Mouse (Mus musculus) adrenal gland, adult 8-10 months (tissue): ENCODE results near the gene Jsrp1. TPM values are rescaled to one million over a fixed set of nuclear protein-coding genes. Genes with fewer than 3 reads are reported as not detected.
A peak's percentile ranks its signal among the peaks of the same experiment; 100 is the strongest.
"Not testable (repeated sequence)": the region's sequence is repeated elsewhere in the genome, so short reads cannot be mapped to it uniquely, and the experiment has no call there.

Experiments used
- DNase-seq: peaks from one replicate; pipeline ENCODE4 v3.0.0; 2022
- total RNA-seq, 4 experiments: library from RNA; stranded (reverse); gene quantifications; 2 replicates each; pipeline ENCODE4 v1.2.4; 2022

Gene Jsrp1
- total RNA-seq, 4 experiments from 2014 or later, result 5.7 to 23.4 (median 12.4) TPM

- DNase-seq, result no peak
These were observed 19.5 kb upstream of the Jsrp1 start for GRCm38 (mm10) chr10:80832818-80833217.

- DNase-seq, result peak; percentile 61
These were observed 17.8 kb upstream of the Jsrp1 start for GRCm38 (mm10) chr10:80831136-80831535.

GRCm38 (mm10) chr10:80829359-80830278 lies 16.3 kb upstream of the Jsrp1 start:
- DNase-seq, result no peak

GRCm38 (mm10) chr10:80828587-80828986 lies 15.3 kb upstream of the Jsrp1 start:
- not testable (repeated sequence) for DNase-seq

DNA sequence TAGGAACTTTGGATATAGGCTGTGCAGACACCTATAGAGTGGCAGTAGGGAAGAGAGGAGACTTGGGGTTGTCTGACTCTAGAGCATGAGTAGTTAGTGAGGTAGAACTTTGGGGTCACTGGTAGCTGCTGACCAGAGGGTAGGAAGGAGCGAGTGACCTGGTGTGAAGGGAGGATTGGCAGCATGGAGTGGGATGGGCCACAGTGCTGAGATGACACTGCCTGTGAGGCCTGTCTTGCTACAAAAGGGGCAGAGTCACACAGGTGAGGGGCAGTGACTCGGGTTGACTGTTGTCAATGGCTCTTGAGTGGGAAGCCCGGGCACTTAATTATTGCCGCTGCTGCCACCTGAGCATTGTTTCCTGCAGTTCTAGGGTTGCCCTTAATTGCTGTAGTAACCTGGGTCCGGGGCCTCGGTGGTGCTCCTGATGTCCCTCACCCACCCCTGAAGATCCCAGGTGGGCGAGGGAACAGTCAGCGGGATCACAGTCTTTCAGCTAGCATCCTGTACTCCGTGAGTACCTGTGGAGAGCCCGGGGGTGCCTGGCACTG lies 14.6 kb upstream of the Jsrp1 start:
- no peak for DNase-seq

DNA sequence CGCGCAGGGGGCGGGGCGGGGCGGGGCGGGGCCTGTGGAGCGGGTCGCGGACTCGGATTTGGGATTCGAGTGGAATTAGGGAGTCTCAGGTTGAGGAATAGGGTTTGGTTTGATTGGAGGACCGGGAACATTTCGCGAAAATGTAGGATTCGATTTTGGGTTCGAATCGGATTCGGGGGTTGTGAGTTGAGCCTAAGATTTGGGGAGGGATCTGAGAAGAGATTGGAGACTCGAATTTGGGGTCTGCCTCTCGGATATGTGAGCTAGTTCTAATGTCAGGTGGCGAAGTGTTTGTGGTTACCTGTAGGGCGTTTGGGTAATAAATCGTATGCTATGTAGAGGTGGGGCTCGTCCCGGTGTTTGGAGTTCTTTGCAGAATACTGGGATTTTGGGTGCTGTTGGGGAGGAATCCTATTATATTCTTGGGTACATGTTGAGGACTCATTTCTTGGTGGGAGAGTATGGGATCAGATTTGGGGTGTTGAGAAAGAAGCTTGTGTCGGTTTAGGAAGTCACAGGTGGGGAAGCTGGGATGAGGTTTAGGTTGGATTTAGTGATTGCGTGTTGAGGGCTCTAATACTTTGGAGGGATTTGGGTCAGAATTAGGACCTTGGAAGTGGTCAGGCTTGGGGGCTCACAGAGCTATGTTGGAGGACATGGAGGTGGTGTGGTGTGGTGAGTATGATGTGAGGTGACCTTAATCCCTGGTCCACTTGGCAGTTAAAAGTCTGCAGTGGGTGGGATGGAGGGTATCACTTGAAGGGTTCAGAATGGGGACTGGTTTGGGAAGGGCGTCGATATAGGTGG lies 14.0 kb upstream of the Jsrp1 start:
- no peak for DNase-seq

- peak; percentile 100 for DNase-seq
These were observed 13.1 kb upstream of the Jsrp1 start, which contains the start of gene Oaz1 for GRCm38 (mm10) chr10:80826151-80827062. TSS of gene Oaz1 (plus strand) at chr10:80826656.

GRCm38 (mm10) chr10:80824827-80825226 lies 11.5 kb upstream of the Jsrp1 start:
- DNase-seq, result no peak

DNA sequence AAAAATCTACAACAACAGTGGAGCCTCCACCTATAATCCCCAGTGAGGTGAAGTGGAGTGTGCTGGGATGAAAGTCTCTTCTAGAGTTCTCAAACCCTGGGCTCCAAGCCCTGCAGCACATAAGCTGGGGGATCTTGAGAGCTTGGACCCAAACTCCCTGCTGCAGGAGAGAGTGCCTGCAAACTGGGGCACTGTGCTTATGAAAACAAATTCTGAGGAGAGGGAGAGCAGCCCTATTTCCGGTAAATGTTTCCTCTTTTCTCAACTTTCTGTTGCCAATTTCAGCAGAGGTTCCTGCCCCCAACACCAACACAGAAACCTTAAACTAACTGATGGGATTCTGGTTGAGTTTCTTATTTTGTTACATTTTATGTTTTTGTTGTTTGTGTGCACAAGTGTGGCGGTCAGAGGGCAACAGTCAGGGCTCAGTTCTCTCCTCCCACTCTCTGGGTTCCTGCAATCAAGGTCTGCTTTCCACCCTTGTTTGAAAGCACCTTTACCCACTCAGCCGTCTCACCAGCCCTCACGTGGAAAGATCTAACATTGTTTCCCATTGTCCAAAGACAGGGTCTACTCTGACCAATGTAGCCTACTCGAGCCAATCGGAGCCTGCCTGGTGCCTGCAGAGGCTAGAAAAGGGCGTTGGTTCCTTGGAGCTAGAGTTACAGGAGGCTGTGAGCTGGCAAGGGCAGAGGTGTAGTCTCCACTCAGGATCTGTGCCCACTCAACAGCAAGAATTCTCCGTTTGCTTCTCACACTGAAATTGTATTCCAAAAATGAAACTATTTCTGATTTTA lies 10.7 kb upstream of the Jsrp1 start:
- no peak for DNase-seq

- no peak for DNase-seq
These were observed 10.0 kb upstream of the Jsrp1 start for GRCm38 (mm10) chr10:80823316-80823715.

- DNase-seq, result no peak
These were observed 9.2 kb upstream of the Jsrp1 start for GRCm38 (mm10) chr10:80822528-80822927.

- DNase-seq, result no peak
These were observed 8.7 kb upstream of the Jsrp1 start for GRCm38 (mm10) chr10:80821991-80822390.

DNA sequence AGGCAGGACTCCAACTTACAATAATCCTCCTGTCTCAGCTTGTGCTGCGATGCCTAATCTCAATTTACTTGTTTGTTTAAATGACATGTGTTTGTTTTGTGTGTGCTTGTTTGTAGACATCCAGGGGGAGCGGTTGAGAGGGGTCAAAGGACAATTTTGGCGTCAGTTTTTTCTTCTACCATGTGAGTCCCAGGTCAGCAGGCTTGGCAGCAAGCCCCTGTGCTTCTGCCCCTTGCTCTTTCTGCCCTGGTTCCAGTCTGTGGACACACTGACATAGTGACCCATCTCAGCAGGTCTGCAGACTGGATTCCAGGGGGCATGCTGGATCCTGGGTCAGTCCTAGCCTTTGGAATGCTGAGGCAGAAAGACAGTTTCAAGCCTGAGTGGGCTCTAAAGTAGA lies 6.1 kb upstream of the Jsrp1 start:
- DNase-seq, result no peak

DNA sequence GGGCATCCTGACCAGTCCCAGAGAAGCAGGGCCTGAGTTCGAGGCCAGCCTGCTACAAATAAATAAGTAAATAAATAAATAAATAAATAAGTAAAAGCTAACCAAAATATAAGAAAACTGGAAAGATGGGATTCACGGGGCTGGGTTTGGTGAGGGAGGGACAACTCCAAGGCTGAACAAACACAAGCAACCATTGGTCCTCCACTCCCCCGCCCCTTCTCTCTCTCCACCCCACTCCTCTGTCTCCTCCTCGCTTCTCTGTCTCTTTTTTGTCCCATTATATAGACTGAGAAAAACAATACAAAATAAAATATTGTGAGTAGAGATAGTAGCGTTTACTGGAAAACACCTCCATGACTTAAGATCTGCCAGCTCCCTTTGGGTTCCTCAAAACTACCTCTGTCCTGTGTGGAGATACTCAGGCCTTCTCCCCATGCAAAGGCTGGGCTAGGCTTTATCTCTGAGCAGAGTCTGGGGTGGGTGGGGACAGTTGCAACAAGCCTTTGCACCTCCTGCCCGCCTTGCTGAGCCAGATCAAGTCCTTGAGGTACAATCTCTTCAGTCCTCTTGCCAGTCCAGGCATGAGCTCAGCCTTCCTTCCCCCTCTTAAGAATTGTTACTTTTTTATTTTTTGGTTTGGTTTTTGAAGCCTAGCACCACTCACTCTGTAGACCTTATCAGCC lies 5.4 kb upstream of the Jsrp1 start:
- no peak for DNase-seq

DNA sequence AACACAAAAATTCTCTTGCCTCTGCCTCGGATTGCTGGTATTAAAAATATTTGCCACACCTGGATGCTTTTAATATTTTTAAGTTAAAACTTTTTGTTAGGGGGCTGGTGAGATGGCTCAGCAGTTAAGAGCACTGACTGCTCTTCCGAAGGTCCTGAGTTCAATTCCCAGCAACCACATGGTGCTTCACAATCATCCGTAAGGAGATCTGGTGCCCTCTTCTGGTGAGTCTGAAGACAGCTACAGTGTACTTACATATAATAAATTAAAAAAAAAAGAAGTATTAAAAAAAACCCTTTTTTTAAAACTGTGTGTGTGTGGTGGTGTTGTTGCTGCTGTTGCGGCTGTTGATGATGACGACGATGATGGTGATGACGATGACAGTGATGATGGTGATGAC lies 4.7 kb upstream of the Jsrp1 start:
- DNase-seq, result not testable (repeated sequence)

- DNase-seq, result no peak
These were observed 3.9 kb upstream of the Jsrp1 start for GRCm38 (mm10) chr10:80817164-80817563.

- DNase-seq, result not testable (repeated sequence)
These were observed 3.0 kb upstream of the Jsrp1 start for GRCm38 (mm10) chr10:80816303-80816702.

GRCm38 (mm10) chr10:80814800-80815199 lies 1.5 kb upstream of the Jsrp1 start:
- DNase-seq, result no peak

DNA sequence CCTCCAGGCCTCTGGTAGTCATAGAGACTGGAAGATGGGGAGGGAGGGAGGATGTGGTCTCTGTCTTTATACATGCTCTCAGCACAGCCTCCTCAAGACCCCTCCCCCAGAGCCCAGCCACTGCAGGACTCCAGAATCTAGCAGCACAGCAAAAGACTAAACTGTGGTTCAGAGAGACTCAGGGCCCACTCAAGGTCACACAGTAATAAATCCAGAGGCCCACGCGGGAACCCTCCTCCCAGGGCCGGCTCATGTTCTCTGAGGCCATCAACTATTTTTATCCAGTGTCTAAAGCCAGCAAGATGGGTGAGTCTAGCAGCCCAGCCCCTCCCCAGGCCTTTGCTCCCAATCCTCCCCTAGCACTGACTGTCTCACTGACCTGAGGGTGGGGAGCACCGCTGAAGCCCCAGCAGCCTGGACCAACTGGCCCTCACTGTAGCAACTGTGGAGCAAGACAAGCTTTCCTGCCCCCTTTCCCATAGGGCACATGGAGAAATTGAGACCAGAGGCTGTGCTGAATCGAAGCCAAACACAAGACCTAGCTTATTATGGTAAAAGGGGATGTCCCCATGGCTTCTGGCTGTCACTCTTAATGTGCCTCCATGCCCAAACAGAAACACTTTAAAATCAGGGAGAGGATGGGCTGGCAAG lies 782 bp downstream of the Jsrp1 start:
- no peak for DNase-seq

- DNase-seq, result no peak
These were observed 3.2 kb downstream of the Jsrp1 start for GRCm38 (mm10) chr10:80810084-80810483.
